In genomic region chr5:115523971-115524370, GRCm38 (mm10) we compare ENCODE assay signal across 7 mouse cellular contexts. TPM values are rescaled to one million over a fixed set of nuclear protein-coding genes. Genes with fewer than 3 reads are reported as not detected.
DNase-seq lines count a peak whose midpoint lies in the region; ATAC-seq and TF ChIP-seq lines count a peak whose summit lies in the region.

No protein-coding gene starts in this region.

- ATAC-seq in Patski = peak; percentile 47
- ATAC-seq in erythroblast, adult 5-6 weeks (replicated peaks; ENCODE audit: low FRiP score, poor library complexity, severe bottlenecking) = no peak

- no peak for TF ChIP-seq CTCF in Patski (IDR thresholded peaks at IDR 0.05)

- no peak for DNase-seq in Patski (ENCODE audit: low read depth, low spot score)
- peak; percentile 76 for DNase-seq in embryo, embryonic 9.5 days (ENCODE audit: extremely low spot score)
- peak; percentile 64 for DNase-seq in kidney, adult 18-20 months
- DNase-seq in lung, postnatal 14 days = peak; percentile 63
- no peak for DNase-seq in urinary bladder, postnatal 25 days (ENCODE audit: low spot score)
- no peak for DNase-seq in spleen, postnatal 14 days (ENCODE audit: low spot score in 2 of 2)

- CTCF ChIA-PET in Patski (lab: Charles Lee) = interaction anchor here (1.1 to 6.6 kb wide), 4 partner anchors 9 to 17 kb away, joined by 3 to 48 read pairs (median 6); no protein-coding TSS in a partner anchor

- in situ Hi-C loops in Patski (cut with MboI; ENCODE audit: low pct_unique_long_range_greater_than_20kb) = loop anchor here (25.0 kb wide), 1 partner anchor 1537 kb away; the partner anchor contains the start of gene Ssh1

- POLR2A ChIA-PET in Patski (lab: Charles Lee) = interaction anchor here (0.7 to 1.3 kb wide), 2 partner anchors 9 to 15 kb away, joined by 3 to 4 read pairs; no protein-coding TSS in a partner anchor

- H3K27me3 ChIP-seq in Patski = no peaks in the 10 kb centered on the region

RNA-seq across cellular contexts. Expression of gene Pxn, which starts 17.5 kb away (rescaled TPM):
- polyA plus RNA-seq in Patski (2021) = 136 TPM
- 18.8 and 38.5 TPM in 2 replicates for total RNA-seq in erythroblast, adult 5-6 weeks (2015; ENCODE audit: low replicate concordance)
- 14.8 and 57.5 TPM in 2 replicates for total RNA-seq in erythroblast, adult 5-6 weeks (2017; ENCODE audit: low replicate concordance)

RNA-seq across cellular contexts. Expression of gene Rplp0, which starts 35.3 kb away (rescaled TPM):
- 1,079 TPM for polyA plus RNA-seq in Patski (2021)
- total RNA-seq in erythroblast, adult 5-6 weeks (2015; ENCODE audit: low replicate concordance) = 681 and 822 TPM in 2 replicates
- total RNA-seq in erythroblast, adult 5-6 weeks (2017; ENCODE audit: low replicate concordance) = 339 and 478 TPM in 2 replicates

RNA-seq across cellular contexts. Expression of gene Sirt4, which starts 39.4 kb away (rescaled TPM):
- 34.6 TPM for polyA plus RNA-seq in Patski (2021)
- 3.1 and 5.9 TPM in 2 replicates for total RNA-seq in erythroblast, adult 5-6 weeks (2015; ENCODE audit: low replicate concordance)
- 0.60 and 2.0 TPM in 2 replicates for total RNA-seq in erythroblast, adult 5-6 weeks (2017; ENCODE audit: low replicate concordance)

RNA-seq across cellular contexts. Expression of gene Gcn1l1, which starts 41.1 kb away (rescaled TPM):
- 97.6 TPM for polyA plus RNA-seq in Patski (2021)
- total RNA-seq in erythroblast, adult 5-6 weeks (2015; ENCODE audit: low replicate concordance) = 9.4 and 10.9 TPM in 2 replicates
- 14.2 and 21.3 TPM in 2 replicates for total RNA-seq in erythroblast, adult 5-6 weeks (2017; ENCODE audit: low replicate concordance)

RNA-seq across cellular contexts. Expression of gene Pla2g1b, which starts 57.9 kb away (rescaled TPM):
- polyA plus RNA-seq in Patski (2021) = not detected
- not detected in 2 replicates for total RNA-seq in erythroblast, adult 5-6 weeks (2015; ENCODE audit: low replicate concordance)
- total RNA-seq in erythroblast, adult 5-6 weeks (2017; ENCODE audit: low replicate concordance) = not detected in 2 replicates

Comparison
In these comparisons a context has a peak if more than half of its experiments do, and no peak if none do; other contexts are left out.
1. DNase-seq: peak in embryo, embryonic 9.5 days (single experiment), kidney, adult 18-20 months (single experiment) and lung, postnatal 14 days (single experiment); none in Patski (single experiment), urinary bladder, postnatal 25 days (single experiment) and spleen, postnatal 14 days (0 of 2).